Mouse (Mus musculus): ENCODE results near the gene Atp6v1e2.

GRCm38 (mm10) chr17:86913003-86913607 is 34.6 kb downstream of the Atp6v1e2 start:
- TF ChIP-seq CTCF (IDR thresholded peaks at IDR 0.05; ENCODE audit: low read depth, low read length) (no peak), GATA1 (IDR thresholded peaks at IDR 0.05; ENCODE audit: borderline replicate concordance, low read length) (no peak), TAL1 (conservative IDR thresholded peaks at IDR 0.05; ENCODE audit: low read depth, low read length) (no peak), POLR2AphosphoS5 (IDR thresholded peaks at IDR 0.05; ENCODE audit: insufficient replicate concordance, low read depth, low read length) (no peak), GATA2 (IDR thresholded peaks at IDR 0.05; ENCODE audit: borderline replicate concordance, low read depth, low read length) (no peak)

All from G1E (cell line).